Mouse (Mus musculus): ENCODE results near the gene Trim23. TPM values are rescaled to one million over a fixed set of nuclear protein-coding genes. Genes with fewer than 3 reads are reported as not detected.
"Not testable (repeated sequence)": the region's sequence is repeated elsewhere in the genome, so short reads cannot be mapped to it uniquely, and the experiment has no call there.

Trim23 gene
- polyA plus RNA-seq, 1 experiment from 2014 or later = 16.6 TPM

DNA sequence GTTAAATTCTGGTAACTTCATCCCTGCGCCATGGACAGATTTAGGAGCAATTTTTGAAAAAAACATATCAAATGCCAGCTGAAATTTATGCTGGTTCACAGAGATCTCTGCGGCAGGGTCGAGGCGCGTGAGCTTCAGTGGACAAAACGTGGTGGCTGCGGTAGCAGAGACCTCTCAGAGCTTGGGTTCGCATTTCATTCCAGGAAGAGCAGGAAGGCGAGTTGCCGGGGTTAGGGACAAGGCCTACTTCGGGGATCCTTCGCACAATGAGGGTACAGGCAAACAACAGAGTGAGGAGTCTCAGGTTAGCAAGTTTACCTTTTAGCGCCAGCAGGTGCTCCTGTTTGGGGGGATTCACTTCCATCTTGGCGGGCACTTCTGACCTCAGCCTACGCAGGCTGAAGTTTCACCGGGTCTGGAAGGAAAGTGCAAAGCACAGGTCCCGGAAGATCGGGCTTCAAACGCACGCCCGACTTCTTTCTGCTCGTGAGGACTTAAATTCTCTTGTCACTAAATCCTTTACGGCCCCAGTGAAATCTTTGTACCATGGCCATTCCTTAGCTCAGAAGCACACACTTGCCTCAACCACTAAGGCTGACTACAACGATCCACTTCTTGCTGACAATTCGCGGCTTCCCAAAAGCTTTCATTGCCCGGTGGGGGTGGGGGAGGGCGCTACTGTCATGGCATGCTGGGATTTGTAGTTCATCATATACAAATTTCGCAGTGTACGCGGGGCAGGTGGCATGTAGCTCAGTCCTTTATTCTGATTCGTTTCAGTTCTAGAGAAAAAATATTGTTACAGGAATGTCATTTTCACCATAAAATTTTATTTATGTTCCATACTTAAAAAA lies 574 bp upstream of the Trim23 start, which contains the start of gene Trappc13:
Trappc13 (minus strand) TSS at position 674 of the 854 bp plus-strand sequence.
- Histone ChIP-seq H3K27ac (peak within 1 kb of the TSS; percentile 89), H3K36me3 (ENCODE audit: insufficient read depth, low read length) (0 out of 2 replicates have a peak, but pooled peaks cover 5% of the 10 kb centered on the region), H3K4me1 (replicated peaks; ENCODE audit: insufficient read depth, low read length) (peaks cover 3% of the 10 kb centered on the region), H3K9ac (ENCODE audit: low read depth, low read length) (peak within 1 kb of the TSS; percentile 78), H3K9me3 (replicated peaks; ENCODE audit: low read length) (no peaks in the 10 kb centered on the region), H3K4me3 (replicated peaks; ENCODE audit: low read depth, low read length) (peak within 1 kb of the TSS; percentile 78), H3K4me2 (ENCODE audit: low read length) (peak within 1 kb of the TSS; percentile 81), H3K27me3 (ENCODE audit: insufficient read depth, low read length) (no peaks in the 10 kb centered on the region)
- DNase-seq (ENCODE audit: low spot score) = no peak
- peak; percentile 86 for ATAC-seq (replicated peaks; ENCODE audit: low FRiP score, low read depth)
- no peak for TF ChIP-seq CTCF (IDR thresholded peaks at IDR 0.05; ENCODE audit: low read depth)
- 1% methylated on average over 32 of the region's 32 CpGs for WGBS

DNA sequence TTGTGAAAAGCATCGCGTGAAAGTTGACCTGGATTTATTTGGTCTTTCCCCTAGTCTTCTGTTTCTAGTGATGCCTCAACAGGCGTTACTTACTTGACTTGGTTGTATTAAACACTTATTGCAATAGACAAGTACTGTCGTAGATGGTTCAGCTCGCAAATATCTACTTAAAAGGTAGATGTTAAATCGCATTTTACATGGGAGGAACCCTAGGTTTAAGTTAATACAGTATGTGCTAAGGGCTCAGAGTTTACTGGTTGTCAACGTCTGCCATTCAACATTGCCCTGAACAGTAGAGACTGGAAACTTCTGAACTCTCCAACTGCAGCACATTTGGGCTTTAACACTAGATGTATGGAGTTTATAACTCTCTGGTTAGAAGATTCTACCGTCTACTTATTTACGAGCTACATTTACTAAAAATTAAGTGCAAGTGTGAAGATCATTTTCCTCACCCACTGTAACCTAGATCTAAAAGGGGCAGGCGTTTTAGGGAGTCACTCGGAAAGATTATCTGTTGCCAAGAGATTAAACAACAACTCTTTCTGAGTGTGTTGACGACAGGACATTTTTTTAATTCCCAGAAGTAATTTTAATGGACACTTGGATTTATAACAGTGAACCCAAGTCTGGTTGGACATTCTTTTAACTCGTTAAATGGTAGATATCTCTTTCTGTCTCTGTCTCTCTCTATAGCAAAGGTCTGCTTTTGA lies 735 bp downstream of the Trim23 start:
- Histone ChIP-seq H3K4me1 (replicated peaks; ENCODE audit: insufficient read depth, low read length) (peaks cover 3% of the 10 kb centered on the region), H3K36me3 (ENCODE audit: insufficient read depth, low read length) (peaks cover 5% of the 10 kb centered on the region; the same call in 1 of the 2 replicates), H3K27me3 (ENCODE audit: insufficient read depth, low read length) (no peaks in the 10 kb centered on the region), H3K4me3 (replicated peaks; ENCODE audit: low read depth, low read length) (peak overlapping the region; percentile 78), H3K27ac (peak overlapping the region; percentile 71), H3K4me2 (ENCODE audit: low read length) (peak overlapping the region; percentile 59), H3K9me3 (replicated peaks; ENCODE audit: low read length) (no peaks in the 10 kb centered on the region), H3K9ac (ENCODE audit: low read depth, low read length) (peak overlapping the region; percentile 78)
- ATAC-seq (replicated peaks; ENCODE audit: low FRiP score, low read depth) (no peak), DNase-seq (ENCODE audit: low spot score) (peak; percentile 36)
- TF ChIP-seq CTCF (IDR thresholded peaks at IDR 0.05; ENCODE audit: low read depth) = no peak; the same call in 1 of the 2 replicates
- WGBS = 12% methylated on average over 13 of the region's 13 CpGs

DNA sequence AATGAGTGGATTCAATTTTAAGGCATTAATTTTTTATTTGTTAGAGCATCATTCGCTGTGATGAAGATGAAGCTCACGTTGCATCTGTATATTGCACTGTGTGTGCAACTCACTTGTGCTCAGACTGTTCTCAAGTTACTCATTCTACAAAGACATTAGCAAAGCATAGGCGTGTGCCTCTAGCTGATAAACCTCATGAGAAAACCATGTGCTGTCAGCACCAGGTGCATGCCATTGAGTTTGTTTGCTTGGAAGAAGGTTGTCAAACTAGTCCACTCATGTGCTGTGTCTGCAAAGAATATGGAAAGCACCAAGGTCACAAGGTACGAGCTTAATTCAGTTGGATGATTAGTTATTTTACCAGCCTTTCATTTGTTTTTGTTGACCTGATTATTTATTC lies 8.8 kb downstream of the Trim23 start:
- 74% methylated on average over 4 of the region's 4 CpGs for WGBS
- Histone ChIP-seq H3K27me3 (ENCODE audit: insufficient read depth, low read length) (no peaks in the 10 kb centered on the region), H3K4me2 (ENCODE audit: low read length) (no peak overlapping the region), H3K4me3 (replicated peaks; ENCODE audit: low read depth, low read length) (no peak overlapping the region), H3K4me1 (replicated peaks; ENCODE audit: insufficient read depth, low read length) (no peaks in the 10 kb centered on the region), H3K27ac (no peak overlapping the region), H3K9ac (ENCODE audit: low read depth, low read length) (no peak overlapping the region), H3K9me3 (replicated peaks; ENCODE audit: low read length) (no peaks in the 10 kb centered on the region), H3K36me3 (ENCODE audit: insufficient read depth, low read length) (peaks cover 20% of the 10 kb centered on the region)
- no peak for ATAC-seq (replicated peaks; ENCODE audit: low FRiP score, low read depth)
- no peak for TF ChIP-seq CTCF (IDR thresholded peaks at IDR 0.05; ENCODE audit: low read depth)
- no peak for DNase-seq (ENCODE audit: low spot score)

DNA sequence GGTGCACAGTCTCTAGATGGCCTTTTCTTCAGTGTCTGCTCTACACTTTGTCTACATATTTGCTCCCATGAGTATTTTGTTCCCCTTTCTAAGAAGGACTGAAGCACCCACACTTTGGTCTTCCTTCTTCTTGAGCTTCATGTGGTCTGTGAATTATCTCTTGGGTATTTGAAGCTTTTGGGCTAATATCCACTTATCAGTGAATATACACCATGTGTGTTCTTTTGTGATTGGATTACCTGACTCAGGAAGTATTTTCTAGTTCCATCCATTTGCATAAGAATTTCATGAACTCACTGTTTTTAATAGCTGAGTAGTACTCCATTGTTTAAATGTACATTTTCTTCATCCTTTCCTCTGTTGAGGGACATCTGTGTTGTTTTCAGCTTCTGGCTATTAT lies 17.3 kb downstream of the Trim23 start:
- H3K36me3 ChIP-seq (ENCODE audit: insufficient read depth, low read length) = peaks cover 18% of the 10 kb centered on the region
- H3K27me3 ChIP-seq (ENCODE audit: insufficient read depth, low read length); H3K4me3 ChIP-seq (replicated peaks; ENCODE audit: low read depth, low read length); ATAC-seq (replicated peaks; ENCODE audit: low FRiP score, low read depth); H3K4me2 ChIP-seq (ENCODE audit: low read length); H3K9ac ChIP-seq (ENCODE audit: low read depth, low read length); H3K27ac ChIP-seq; H3K9me3 ChIP-seq (replicated peaks; ENCODE audit: low read length); DNase-seq (ENCODE audit: low spot score); H3K4me1 ChIP-seq (replicated peaks; ENCODE audit: insufficient read depth, low read length): not testable (repeated sequence)

DNA sequence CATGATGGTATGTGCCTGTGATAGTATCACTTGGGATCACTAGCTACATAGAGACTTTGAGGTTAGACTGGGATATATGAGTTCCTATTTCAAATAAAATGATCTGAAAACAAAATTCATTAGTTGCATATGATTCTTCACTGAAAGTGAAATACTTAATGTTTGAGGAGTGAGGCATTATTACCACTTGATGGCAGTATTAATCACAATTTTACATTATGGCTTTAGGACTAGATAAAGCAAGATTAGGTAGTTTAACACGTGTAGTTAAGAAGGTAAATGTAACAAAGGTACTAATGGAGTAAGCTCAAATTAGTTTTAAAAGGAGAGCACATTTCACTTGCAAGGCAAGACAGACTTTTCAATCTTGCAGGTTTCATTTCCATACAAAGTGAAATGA lies 25.7 kb downstream of the Trim23 start:
- H3K9ac ChIP-seq (ENCODE audit: low read depth, low read length) = no peak overlapping the region
- no peak overlapping the region for H3K27ac ChIP-seq
- H3K27me3 ChIP-seq (ENCODE audit: insufficient read depth, low read length) = no peaks in the 10 kb centered on the region
- no peak for ATAC-seq (replicated peaks; ENCODE audit: low FRiP score, low read depth)
- no peak overlapping the region for H3K4me2 ChIP-seq (ENCODE audit: low read length)
- H3K4me3 ChIP-seq (replicated peaks; ENCODE audit: low read depth, low read length) = no peak overlapping the region
- peaks cover 20% of the 10 kb centered on the region; the same call in 1 of the 2 replicates for H3K36me3 ChIP-seq (ENCODE audit: insufficient read depth, low read length)
- H3K4me1 ChIP-seq (replicated peaks; ENCODE audit: insufficient read depth, low read length) = no peaks in the 10 kb centered on the region
- H3K9me3 ChIP-seq (replicated peaks; ENCODE audit: low read length) = no peaks in the 10 kb centered on the region
- 54% methylated on average over 1 of the region's 1 CpGs for WGBS
- peak; percentile 20 for DNase-seq (ENCODE audit: low spot score)
- peak; percentile 49 for TF ChIP-seq CTCF (IDR thresholded peaks at IDR 0.05; ENCODE audit: low read depth)

DNA sequence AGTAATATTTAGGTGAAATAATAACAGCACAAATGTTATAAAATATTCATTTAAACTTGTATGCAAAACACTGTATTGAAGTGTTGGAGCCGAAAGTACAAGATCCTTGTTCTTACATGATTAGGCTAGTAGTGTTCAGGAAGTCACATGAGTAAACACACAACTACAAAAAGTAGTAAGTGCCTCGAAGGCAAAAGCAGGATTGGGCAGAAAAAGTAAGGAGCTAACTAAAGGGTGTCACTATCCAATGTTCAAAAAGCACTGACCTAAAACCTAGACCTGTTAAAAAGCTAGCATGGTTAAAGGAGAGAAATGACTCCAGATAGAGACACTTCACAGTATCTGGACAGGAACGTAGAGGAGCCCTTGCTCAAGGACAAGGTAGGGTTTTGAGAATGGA lies 48.9 kb downstream of the Trim23 start:
- no peak overlapping the region for H3K27ac ChIP-seq
- 50% methylated on average over 3 of the region's 3 CpGs for WGBS

More for the DNA sequence above, 48.9 kb downstream of the Trim23 start:
- Histone ChIP-seq H3K36me3 (ENCODE audit: insufficient read depth, low read length) (0 out of 2 replicates have a peak, but pooled peaks cover 3% of the 10 kb centered on the region), H3K9me3 (replicated peaks; ENCODE audit: low read length) (no peaks in the 10 kb centered on the region), H3K4me3 (replicated peaks; ENCODE audit: low read depth, low read length) (peak overlapping the region; percentile 91), H3K27me3 (ENCODE audit: insufficient read depth, low read length) (no peaks in the 10 kb centered on the region), H3K9ac (ENCODE audit: low read depth, low read length) (0 out of 2 replicates have a peak overlapping the region, but pooled peaks have one; percentile 89), H3K4me2 (ENCODE audit: low read length) (peak overlapping the region; percentile 81), H3K4me1 (replicated peaks; ENCODE audit: insufficient read depth, low read length) (0 out of 2 replicates have a peak, but pooled peaks cover 7% of the 10 kb centered on the region)
- TF ChIP-seq CTCF (IDR thresholded peaks at IDR 0.05; ENCODE audit: low read depth) = no peak
- DNase-seq (ENCODE audit: low spot score) (no peak), ATAC-seq (replicated peaks; ENCODE audit: low FRiP score, low read depth) (no peak)
